Mouse (Mus musculus): ENCODE measurements around the gene Fsip1. TPM values are rescaled to one million over a fixed set of nuclear protein-coding genes. Genes with fewer than 3 reads are reported as not detected.
A peak's percentile ranks its signal among the peaks of the same experiment; 100 is the strongest.

Fsip1 gene
- polyA plus RNA-seq (2015; fragmentation: Nextera tagmentation; extraction: Ambion mirVana): 1.6 and 2.0 TPM in 2 replicates

- Histone ChIP-seq H3K9ac (ENCODE audit: low read length) (peak within 1 kb of the TSS; percentile 49; the same call in 1 of the 2 replicates), H3K27me3 (ENCODE audit: control insufficient read depth, insufficient read depth, low read depth, low read length) (no peaks in the 10 kb centered on the region), H3K4me2 (ENCODE audit: low read depth, low read length) (peak within 1 kb of the TSS; percentile 74), H3K4me3 (ENCODE audit: low read length) (peak within 1 kb of the TSS; percentile 60), H3K27ac (ENCODE audit: low read length) (no peak within 1 kb of the TSS), H3K9me3 (ENCODE audit: control insufficient read depth, low read length) (no peaks in the 10 kb centered on the region), H3K36me3 (ENCODE audit: control insufficient read depth, insufficient read depth, low read length) (no peaks in the 10 kb centered on the region), H3K4me1 (replicated peaks; ENCODE audit: control insufficient read depth, insufficient read depth, low read length) (0 out of 2 replicates have a peak, but pooled peaks cover 2% of the 10 kb centered on the region)
- peak; percentile 98 for ATAC-seq (ENCODE audit: low read depth)
- WGBS: 2% methylated on average over 25 of the region's 25 CpGs
These were observed at the start of gene Fsip1 for GRCm38 (mm10) chr2:118256621-118257053. Gene Fsip1 (minus strand): TSS chr2:118256966.

- Histone ChIP-seq H3K9me3 (ENCODE audit: control insufficient read depth, low read length) (no peaks in the 10 kb centered on the region), H3K4me1 (replicated peaks; ENCODE audit: control insufficient read depth, insufficient read depth, low read length) (no peaks in the 10 kb centered on the region), H3K4me2 (ENCODE audit: low read depth, low read length) (no peak overlapping the region), H3K9ac (ENCODE audit: low read length) (no peak overlapping the region), H3K4me3 (ENCODE audit: low read length) (no peak overlapping the region), H3K36me3 (ENCODE audit: control insufficient read depth, insufficient read depth, low read length) (no peaks in the 10 kb centered on the region), H3K27ac (ENCODE audit: low read length) (no peak overlapping the region), H3K27me3 (ENCODE audit: control insufficient read depth, insufficient read depth, low read depth, low read length) (no peaks in the 10 kb centered on the region)
- 24% methylated on average over 3 of the region's 3 CpGs for WGBS
- ATAC-seq (ENCODE audit: low read depth): no peak
These were observed 49.7 kb upstream of the Fsip1 start for GRCm38 (mm10) chr2:118306522-118306895.

DNA sequence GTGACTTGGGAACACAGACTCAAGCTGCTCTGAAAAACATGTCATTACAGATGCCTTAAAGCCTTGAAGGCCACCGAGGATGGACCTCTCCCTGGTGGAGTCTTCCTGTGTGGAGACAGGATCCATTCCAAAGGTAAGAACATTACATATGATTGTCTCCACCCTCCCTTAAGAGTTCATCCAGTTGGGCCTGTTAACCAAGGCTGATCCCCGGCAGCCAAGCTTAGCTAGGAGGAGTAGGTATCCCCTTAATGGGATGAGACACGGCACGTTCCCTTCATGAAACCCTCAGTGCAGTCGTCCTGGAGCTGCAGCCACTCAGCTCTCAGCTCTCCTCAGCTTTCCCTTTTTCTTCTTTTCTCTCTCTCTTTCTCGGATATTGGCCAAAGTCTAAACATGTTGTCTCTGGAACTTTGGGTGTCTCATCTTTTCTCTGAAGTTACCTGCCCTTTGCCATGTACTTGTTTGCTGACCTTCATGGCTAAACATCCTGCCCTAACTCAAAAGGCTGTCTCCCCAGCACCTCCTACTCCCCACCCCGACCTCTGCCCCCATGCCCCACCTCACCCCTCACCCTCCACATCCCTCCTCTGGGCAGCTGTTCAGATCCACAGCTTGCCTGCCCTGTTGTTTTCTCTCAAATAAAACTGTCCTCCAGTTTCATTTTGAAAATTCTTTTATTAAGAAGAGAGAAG lies 49.2 kb upstream of the Fsip1 start:
- ATAC-seq (ENCODE audit: low read depth): no peak
- no peak overlapping the region for H3K9ac ChIP-seq (ENCODE audit: low read length)
- WGBS: 49% methylated on average over 7 of the region's 7 CpGs
- H3K4me3 ChIP-seq (ENCODE audit: low read length): no peak overlapping the region
- H3K36me3 ChIP-seq (ENCODE audit: control insufficient read depth, insufficient read depth, low read length): no peaks in the 10 kb centered on the region
- no peaks in the 10 kb centered on the region for H3K9me3 ChIP-seq (ENCODE audit: control insufficient read depth, low read length)
- H3K27me3 ChIP-seq (ENCODE audit: control insufficient read depth, insufficient read depth, low read depth, low read length): no peaks in the 10 kb centered on the region
- no peak overlapping the region for H3K27ac ChIP-seq (ENCODE audit: low read length)
- H3K4me2 ChIP-seq (ENCODE audit: low read depth, low read length): no peak overlapping the region
- no peaks in the 10 kb centered on the region for H3K4me1 ChIP-seq (replicated peaks; ENCODE audit: control insufficient read depth, insufficient read depth, low read length)

- H3K4me1 ChIP-seq (replicated peaks; ENCODE audit: control insufficient read depth, insufficient read depth, low read length): no peaks in the 10 kb centered on the region
- H3K9me3 ChIP-seq (ENCODE audit: control insufficient read depth, low read length): no peaks in the 10 kb centered on the region
- H3K4me2 ChIP-seq (ENCODE audit: low read depth, low read length): no peak overlapping the region
- H3K9ac ChIP-seq (ENCODE audit: low read length): no peak overlapping the region
- no peak overlapping the region for H3K27ac ChIP-seq (ENCODE audit: low read length)
- H3K27me3 ChIP-seq (ENCODE audit: control insufficient read depth, insufficient read depth, low read depth, low read length): no peaks in the 10 kb centered on the region
- 64% methylated on average over 4 of the region's 4 CpGs for WGBS
- no peaks in the 10 kb centered on the region for H3K36me3 ChIP-seq (ENCODE audit: control insufficient read depth, insufficient read depth, low read length)
- H3K4me3 ChIP-seq (ENCODE audit: low read length): no peak overlapping the region
- ATAC-seq (ENCODE audit: low read depth): no peak
These were observed 46.7 kb upstream of the Fsip1 start for GRCm38 (mm10) chr2:118303456-118303855.

DNA sequence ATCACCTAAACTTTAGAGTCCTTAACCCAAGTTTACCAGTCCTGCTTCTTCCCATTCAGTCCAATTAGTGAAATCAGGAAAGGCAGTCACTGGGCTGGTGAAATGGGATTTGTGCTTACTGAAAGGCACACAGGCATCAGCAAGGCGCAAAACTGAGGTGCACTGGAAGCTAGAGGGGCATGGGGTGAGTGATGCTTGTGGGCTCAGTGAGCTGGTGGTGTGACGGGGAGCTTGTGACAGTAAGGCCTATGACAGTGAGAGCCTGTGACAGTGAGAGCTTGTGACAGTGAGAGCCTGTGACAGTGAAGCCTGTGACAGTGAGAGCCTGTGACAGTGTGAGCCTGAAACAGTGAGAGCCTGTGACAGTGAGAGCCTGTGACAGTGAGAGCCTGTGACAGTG lies 44.9 kb upstream of the Fsip1 start:
- H3K4me1 ChIP-seq (replicated peaks; ENCODE audit: control insufficient read depth, insufficient read depth, low read length): no peaks in the 10 kb centered on the region
- H3K9ac ChIP-seq (ENCODE audit: low read length): no peak overlapping the region
- H3K36me3 ChIP-seq (ENCODE audit: control insufficient read depth, insufficient read depth, low read length): no peaks in the 10 kb centered on the region
- H3K4me2 ChIP-seq (ENCODE audit: low read depth, low read length): no peak overlapping the region
- H3K27ac ChIP-seq (ENCODE audit: low read length): no peak overlapping the region
- no peaks in the 10 kb centered on the region for H3K27me3 ChIP-seq (ENCODE audit: control insufficient read depth, insufficient read depth, low read depth, low read length)
- 72% methylated on average over 2 of the region's 2 CpGs for WGBS
- ATAC-seq (ENCODE audit: low read depth): no peak
- no peak overlapping the region for H3K4me3 ChIP-seq (ENCODE audit: low read length)
- no peaks in the 10 kb centered on the region for H3K9me3 ChIP-seq (ENCODE audit: control insufficient read depth, low read length)

DNA sequence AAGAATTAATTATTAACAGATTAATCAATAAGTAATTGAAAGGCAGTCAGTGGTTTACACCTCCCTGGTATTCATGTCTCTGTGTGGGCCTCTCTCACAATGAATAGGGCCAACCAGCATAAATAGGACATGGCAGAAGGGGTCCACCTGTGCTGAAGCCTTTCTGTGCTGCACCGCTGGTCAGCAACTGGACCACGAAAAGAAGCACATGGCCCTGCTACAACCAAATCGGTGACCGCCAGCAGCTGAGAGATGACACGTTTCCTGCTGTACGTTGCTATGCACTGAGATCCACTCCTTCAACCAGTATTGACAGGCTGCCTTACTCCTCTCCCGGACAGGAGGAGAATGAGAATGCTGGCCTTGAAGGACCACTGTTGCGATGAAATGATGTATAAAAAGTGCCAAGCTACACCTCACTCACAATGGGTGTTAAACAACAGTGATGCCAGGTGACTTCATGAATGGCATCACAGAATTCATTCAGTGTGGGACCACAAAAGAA lies 44.3 kb upstream of the Fsip1 start:
- ATAC-seq (ENCODE audit: low read depth): no peak
- Histone ChIP-seq H3K9me3 (ENCODE audit: control insufficient read depth, low read length) (no peaks in the 10 kb centered on the region), H3K4me3 (ENCODE audit: low read length) (no peak overlapping the region), H3K36me3 (ENCODE audit: control insufficient read depth, insufficient read depth, low read length) (no peaks in the 10 kb centered on the region), H3K4me1 (replicated peaks; ENCODE audit: control insufficient read depth, insufficient read depth, low read length) (no peaks in the 10 kb centered on the region), H3K27me3 (ENCODE audit: control insufficient read depth, insufficient read depth, low read depth, low read length) (no peaks in the 10 kb centered on the region), H3K9ac (ENCODE audit: low read length) (no peak overlapping the region), H3K27ac (ENCODE audit: low read length) (no peak overlapping the region), H3K4me2 (ENCODE audit: low read depth, low read length) (no peak overlapping the region)
- WGBS: 80% methylated on average over 8 of the region's 8 CpGs

GRCm38 (mm10) chr2:118299981-118300380 lies 43.2 kb upstream of the Fsip1 start:
- Histone ChIP-seq H3K4me2 (ENCODE audit: low read depth, low read length) (no peak overlapping the region), H3K9ac (ENCODE audit: low read length) (no peak overlapping the region), H3K9me3 (ENCODE audit: control insufficient read depth, low read length) (no peaks in the 10 kb centered on the region), H3K27me3 (ENCODE audit: control insufficient read depth, insufficient read depth, low read depth, low read length) (no peaks in the 10 kb centered on the region), H3K4me3 (ENCODE audit: low read length) (no peak overlapping the region), H3K36me3 (ENCODE audit: control insufficient read depth, insufficient read depth, low read length) (no peaks in the 10 kb centered on the region), H3K4me1 (replicated peaks; ENCODE audit: control insufficient read depth, insufficient read depth, low read length) (no peaks in the 10 kb centered on the region), H3K27ac (ENCODE audit: low read length) (no peak overlapping the region)
- WGBS: 85% methylated on average over 2 of the region's 2 CpGs
- ATAC-seq (ENCODE audit: low read depth): no peak

GRCm38 (mm10) chr2:118298601-118299000 lies 41.8 kb upstream of the Fsip1 start:
- Histone ChIP-seq H3K27me3 (ENCODE audit: control insufficient read depth, insufficient read depth, low read depth, low read length) (no peaks in the 10 kb centered on the region), H3K4me3 (ENCODE audit: low read length) (no peak overlapping the region), H3K4me1 (replicated peaks; ENCODE audit: control insufficient read depth, insufficient read depth, low read length) (no peaks in the 10 kb centered on the region), H3K4me2 (ENCODE audit: low read depth, low read length) (no peak overlapping the region), H3K36me3 (ENCODE audit: control insufficient read depth, insufficient read depth, low read length) (no peaks in the 10 kb centered on the region), H3K27ac (ENCODE audit: low read length) (no peak overlapping the region), H3K9ac (ENCODE audit: low read length) (no peak overlapping the region), H3K9me3 (ENCODE audit: control insufficient read depth, low read length) (no peaks in the 10 kb centered on the region)
- WGBS: 74% methylated on average over 4 of the region's 4 CpGs
- ATAC-seq (ENCODE audit: low read depth): no peak

DNA sequence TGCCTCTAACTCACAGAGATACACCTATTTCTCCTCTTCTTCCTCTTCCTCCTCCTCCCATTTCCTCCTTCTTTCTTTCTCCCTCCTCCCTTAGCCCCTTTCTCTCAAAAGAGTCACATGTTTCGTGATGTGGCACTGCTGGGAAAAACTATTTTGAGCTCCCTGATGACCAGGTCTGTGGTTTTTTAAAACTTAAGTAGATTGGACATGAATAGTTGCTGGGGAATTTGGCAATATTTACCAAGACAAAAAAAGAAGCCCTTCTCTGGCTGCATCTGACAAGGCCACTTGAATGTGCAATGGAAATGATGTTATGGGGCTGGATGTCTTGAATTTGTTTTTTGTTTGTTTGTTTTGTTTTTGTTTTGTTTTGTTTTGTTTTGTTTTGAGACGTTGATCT lies 41.2 kb upstream of the Fsip1 start:
- H3K27me3 ChIP-seq (ENCODE audit: control insufficient read depth, insufficient read depth, low read depth, low read length): no peaks in the 10 kb centered on the region
- no peaks in the 10 kb centered on the region for H3K36me3 ChIP-seq (ENCODE audit: control insufficient read depth, insufficient read depth, low read length)
- H3K9ac ChIP-seq (ENCODE audit: low read length): no peak overlapping the region
- H3K9me3 ChIP-seq (ENCODE audit: control insufficient read depth, low read length): no peaks in the 10 kb centered on the region
- H3K4me3 ChIP-seq (ENCODE audit: low read length): no peak overlapping the region
- WGBS: 71% methylated on average over 2 of the region's 2 CpGs
- no peaks in the 10 kb centered on the region for H3K4me1 ChIP-seq (replicated peaks; ENCODE audit: control insufficient read depth, insufficient read depth, low read length)
- no peak for ATAC-seq (ENCODE audit: low read depth)
- no peak overlapping the region for H3K4me2 ChIP-seq (ENCODE audit: low read depth, low read length)
- no peak overlapping the region for H3K27ac ChIP-seq (ENCODE audit: low read length)
